Mouse (Mus musculus): ENCODE results near the gene H60c. TPM values are rescaled to one million over a fixed set of nuclear protein-coding genes. Genes with fewer than 3 reads are reported as not detected.

The H60c gene
- total and polyA plus RNA-seq, 2 experiments from 2014 or later = not detected

GRCm38 (mm10) chr10:3236638-3237270 is 30.8 kb downstream of the H60c start:
- Histone ChIP-seq H3K4me1 (ENCODE audit: control insufficient read depth, insufficient read depth) (no peaks in the 10 kb centered on the region), H3K27ac (ENCODE audit: low read depth) (no peak overlapping the region), H3K4me2 (ENCODE audit: low read depth, low read length) (no peak overlapping the region), H3K36me3 (replicated peaks; ENCODE audit: control insufficient read depth, insufficient read depth, low read length) (no peaks in the 10 kb centered on the region), H3K9ac (replicated peaks; ENCODE audit: low read depth, low read length) (no peak overlapping the region), H3K9me3 (replicated peaks; ENCODE audit: control insufficient read depth, low read length) (no peaks in the 10 kb centered on the region), H3K27me3 (ENCODE audit: control insufficient read depth, insufficient read depth, low read length) (no peaks in the 10 kb centered on the region), H3K4me3 (ENCODE audit: low read depth, low read length) (no peak overlapping the region)
- DNase-seq (ENCODE audit: low spot score) = peak; percentile 27
- no peak for TF ChIP-seq CTCF (IDR thresholded peaks at IDR 0.05; ENCODE audit: low read depth)
- peak; percentile 82 for ATAC-seq (ENCODE audit: insufficient read depth, low read depth)
- 44% methylated on average over 5 of the region's 5 CpGs for WGBS

DNA sequence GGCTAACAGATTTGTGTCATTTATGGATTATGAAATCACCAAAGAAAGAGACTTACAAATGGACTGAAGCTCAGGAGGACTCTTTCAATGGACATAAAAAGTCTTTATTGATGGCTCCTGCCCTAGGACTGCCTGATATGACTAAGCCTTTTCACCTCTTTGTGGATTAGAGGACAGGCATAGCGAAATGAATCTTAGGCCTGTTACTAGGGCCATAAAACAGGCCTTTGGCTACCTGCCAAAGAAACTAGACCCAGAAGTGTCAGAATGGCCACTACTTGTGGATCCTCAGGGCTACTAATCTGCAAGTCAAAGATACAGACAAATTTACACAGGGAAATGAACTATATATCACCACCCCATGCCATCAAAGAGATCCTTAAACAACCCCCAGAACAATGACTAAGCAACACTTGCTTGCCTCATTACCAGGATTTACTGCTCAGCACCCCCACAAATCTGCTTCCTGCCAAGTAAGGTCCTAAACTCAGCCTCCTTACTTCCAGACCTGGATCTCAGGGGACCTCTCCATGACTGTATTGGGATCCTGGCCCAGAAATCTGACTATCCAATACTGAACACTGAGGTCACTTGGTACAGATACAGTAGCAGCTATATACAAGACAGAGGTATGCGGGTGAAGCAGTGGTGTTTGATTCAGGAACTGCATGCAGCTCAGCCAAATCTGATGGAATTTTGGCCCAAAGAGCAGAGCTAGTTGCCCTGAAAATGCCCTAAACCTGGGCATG is 39.0 kb downstream of the H60c start:
- DNase-seq (ENCODE audit: low spot score) (peak; percentile 12), ATAC-seq (ENCODE audit: insufficient read depth, low read depth) (0 out of 2 replicates have a peak, but pooled peaks have one; percentile 8)
- 59% methylated on average over 2 of the region's 2 CpGs for WGBS
- no peak overlapping the region for H3K4me3 ChIP-seq (ENCODE audit: low read depth, low read length)
- no peak overlapping the region for H3K4me2 ChIP-seq (ENCODE audit: low read depth, low read length)
- no peaks in the 10 kb centered on the region for H3K27me3 ChIP-seq (ENCODE audit: control insufficient read depth, insufficient read depth, low read length)
- 0 out of 2 replicates have a peak, but pooled peaks cover 3% of the 10 kb centered on the region for H3K4me1 ChIP-seq (ENCODE audit: control insufficient read depth, insufficient read depth)
- TF ChIP-seq CTCF (IDR thresholded peaks at IDR 0.05; ENCODE audit: low read depth) (no peak), EP300 (IDR thresholded peaks at IDR 0.05; ENCODE audit: low read depth) (no peak)
- no peak overlapping the region for H3K27ac ChIP-seq (ENCODE audit: low read depth)
- no peaks in the 10 kb centered on the region for H3K9me3 ChIP-seq (replicated peaks; ENCODE audit: control insufficient read depth, low read length)
- H3K36me3 ChIP-seq (replicated peaks; ENCODE audit: control insufficient read depth, insufficient read depth, low read length) = no peaks in the 10 kb centered on the region
- H3K9ac ChIP-seq (replicated peaks; ENCODE audit: low read depth, low read length) = no peak overlapping the region

Other genes starting within 250 kb of the H60c start
- 269 and 288 TPM in 2 replicates for gene Ppp1r14c, start 98.3 kb upstream of the H60c start, total RNA-seq (2014; rRNA removed; ENCODE audit: low replicate concordance)
- gene Ppp1r14c, start 98.3 kb upstream of the H60c start, polyA plus RNA-seq (2015; fragmentation: Nextera tagmentation; extraction: Ambion mirVana) = 325 and 334 TPM in 2 replicates